Mouse (Mus musculus): Measurements from ENCODE around the gene Usp31.

- TF ChIP-seq TAL1 (IDR thresholded peaks at IDR 0.05; ENCODE audit: low read length) = no peak
- no peak for TF ChIP-seq GATA1 (IDR thresholded peaks at IDR 0.05; ENCODE audit: low read length)
Observed at GRCm38 (mm10) chr7:121699218-121699617, 7.8 kb downstream of the Usp31 start.
